Comparison of ENCODE assay signal across 21 mouse cellular contexts in the genomic region with DNA sequence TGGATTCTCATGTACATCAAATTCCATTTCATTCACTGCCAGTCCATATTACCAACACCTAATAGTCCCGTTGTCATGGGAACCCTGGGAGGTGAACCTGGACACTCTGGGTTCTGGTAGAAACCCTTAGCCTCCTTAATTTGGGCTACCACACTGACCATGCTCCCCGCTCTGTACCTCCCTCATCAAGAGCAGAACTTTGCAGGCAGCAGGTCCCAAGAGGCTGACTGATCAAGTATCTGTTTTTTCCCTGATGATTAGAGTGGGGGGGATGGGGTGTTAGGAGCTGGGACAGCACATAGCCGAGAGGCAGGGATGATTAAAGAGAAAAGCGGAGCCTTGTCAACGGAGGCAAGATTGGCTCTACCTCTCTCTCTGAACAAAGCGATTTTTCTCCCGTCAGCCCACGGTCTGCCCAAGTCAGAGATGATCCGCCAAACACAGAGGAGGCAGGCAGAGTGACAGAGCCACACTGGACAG. TPM values are rescaled to one million over a fixed set of nuclear protein-coding genes. Genes with fewer than 3 reads are reported as not detected.
DNase-seq lines count a peak whose midpoint lies in the region; ATAC-seq and TF ChIP-seq lines count a peak whose summit lies in the region.
"Had no signal": no experiment of that assay in that cellular context is flagged by ENCODE, and none has a peak within 500 bp of the region (broad histone marks: within the 10 kb centered on the region; RNA-seq: fewer than 3 reads in every experiment).

No protein-coding gene starts in this region.

- WGBS in hindbrain, embryonic 15.5 days = 49% methylated on average over 9 of the region's 9 CpGs
- WGBS in midbrain, embryonic 15.5 days = 46% methylated on average over 9 of the region's 9 CpGs

- peaks cover 48% of the 10 kb centered on the region for H3K4me1 ChIP-seq in hindbrain, embryonic 15.5 days (replicated peaks)
- peaks cover 63% of the 10 kb centered on the region for H3K4me1 ChIP-seq in midbrain, embryonic 15.5 days
- H3K4me1 ChIP-seq: liver, embryonic 15.5 days; megakaryocyte, embryonic 14.5 days had no signal

- H3K36me3 ChIP-seq in hindbrain, embryonic 15.5 days = no peaks in the 10 kb centered on the region
- H3K36me3 ChIP-seq in midbrain, embryonic 15.5 days (replicated peaks) = no peaks in the 10 kb centered on the region
- H3K36me3 ChIP-seq: heart, embryonic 15.5 days; limb, embryonic 13.5 days; liver, embryonic 15.5 days had no signal

- TF ChIP-seq CTCF in gastrocnemius, adult 2 months (IDR thresholded peaks at IDR 0.05) = no peak

- no peak overlapping the region for H3K4me3 ChIP-seq in gastrocnemius, adult 2 months
- H3K4me3 ChIP-seq in hindbrain, embryonic 15.5 days = no peak overlapping the region
- no peak overlapping the region for H3K4me3 ChIP-seq in midbrain, embryonic 15.5 days
- H3K4me3 ChIP-seq: erythroblast, embryonic 14.5 days; heart, embryonic 15.5 days; layer of hippocampus, adult 2 months; limb, embryonic 13.5 days; liver, embryonic 15.5 days; megakaryocyte, embryonic 14.5 days had no signal

- peak; percentile 2 for DNase-seq in gastrocnemius, adult 2 months
- no peak for DNase-seq in gastrocnemius, postnatal 4 days (ENCODE audit: low spot score in 2 of 2)
- DNase-seq in cerebellum, adult 18-20 months = no peak
- DNase-seq in right cerebral cortex, adult 2 months (ENCODE audit: low spot score in 2 of 2) = no peak
- DNase-seq: cerebellum, adult 11-12 months; lung, postnatal 10 days had no signal

- intact Hi-C loops in gastrocnemius, adult 2 months (cut with DNase I) = no loop called here

- no peak overlapping the region for H3K27ac ChIP-seq in gastrocnemius, adult 2 months
- H3K27ac ChIP-seq in hindbrain, embryonic 15.5 days (replicated peaks) = 0 out of 2 replicates have a peak overlapping the region, but pooled peaks have one; percentile 12
- peak overlapping the region; percentile 72 for H3K27ac ChIP-seq in midbrain, embryonic 15.5 days
- H3K27ac ChIP-seq: heart, embryonic 15.5 days; layer of hippocampus, adult 2 months; limb, embryonic 13.5 days; liver, embryonic 15.5 days had no signal

- no peaks in the 10 kb centered on the region for H3K9me3 ChIP-seq in hindbrain, embryonic 15.5 days
- H3K9me3 ChIP-seq in midbrain, embryonic 15.5 days = no peaks in the 10 kb centered on the region
- H3K9me3 ChIP-seq: heart, embryonic 15.5 days; limb, embryonic 13.5 days; liver, embryonic 15.5 days; megakaryocyte, embryonic 14.5 days had no signal

- ATAC-seq in hindbrain, embryonic 15.5 days (ENCODE audit: low FRiP score, low read depth) = peak; percentile 39; the same call in 1 of the 2 replicates
- ATAC-seq in midbrain, embryonic 15.5 days (replicated peaks) = peak; percentile 61
- no peak for ATAC-seq in erythroblast, adult 5-6 weeks (replicated peaks; ENCODE audit: low FRiP score, poor library complexity, severe bottlenecking)

- H3K4me2 ChIP-seq in hindbrain, embryonic 15.5 days = no peak overlapping the region
- H3K4me2 ChIP-seq in midbrain, embryonic 15.5 days = peak overlapping the region; percentile 9; the same call in 1 of the 2 replicates
- H3K4me2 ChIP-seq: heart, embryonic 15.5 days; limb, embryonic 13.5 days; liver, embryonic 15.5 days had no signal

- H3K27me3 ChIP-seq in hindbrain, embryonic 15.5 days = no peaks in the 10 kb centered on the region
- H3K27me3 ChIP-seq in midbrain, embryonic 15.5 days (replicated peaks) = no peaks in the 10 kb centered on the region
- H3K27me3 ChIP-seq: heart, embryonic 15.5 days; limb, embryonic 13.5 days; liver, embryonic 15.5 days had no signal

- no peak overlapping the region for H3K9ac ChIP-seq in hindbrain, embryonic 15.5 days
- H3K9ac ChIP-seq in midbrain, embryonic 15.5 days = no peak overlapping the region
- H3K9ac ChIP-seq: heart, embryonic 15.5 days; limb, embryonic 13.5 days; liver, embryonic 15.5 days had no signal

RNA-seq across cellular contexts. Expression of gene Psapl1, which starts 26.5 kb away (rescaled TPM):
- total RNA-seq in gastrocnemius, adult 2 months (2021) = not detected
- under 1 TPM in 1 of 2 experiments, not detected in 1; 0.13 TPM for total RNA-seq in gastrocnemius, postnatal 4 days (2021)
- polyA plus RNA-seq in hindbrain, embryonic 15.5 days (2015; fragmentation: Nextera tagmentation; extraction: Ambion mirVana) = 0.07 TPM in 1 of 2 replicates, not detected in the other
- 0.06 and 0.23 TPM in 2 replicates for polyA plus RNA-seq in midbrain, embryonic 15.5 days (2015; fragmentation: Nextera tagmentation; extraction: Ambion mirVana)
- not detected in 2 replicates for total RNA-seq in erythroblast, adult 5-6 weeks (2015; ENCODE audit: low replicate concordance)
- total RNA-seq in erythroblast, adult 5-6 weeks (2017; ENCODE audit: low replicate concordance) = not detected in 2 replicates
- total RNA-seq: adrenal gland, adult 18-20 months; common myeloid progenitor, adult 5-6 weeks; ES-E14; granulocyte monocyte progenitor cell, adult 5-6 weeks; layer of hippocampus, adult 2 months; neutrophil, adult 5-6 weeks had no signal
- polyA plus RNA-seq: erythroblast, embryonic 14.5 days; testis, adult 2 months had no signal
